Mouse (Mus musculus): ENCODE measurements around the gene Fhl4. TPM values are rescaled to one million over a fixed set of nuclear protein-coding genes. Genes with fewer than 3 reads are reported as not detected.

Fhl4 gene
- 1.2 and 1.4 TPM in 2 replicates for polyA plus RNA-seq (2012; rRNA removed)

GRCm38 (mm10) chr10:85102247-85103084, at the start of gene Fhl4, which contains the start of gene Tmem263:
TSS of gene Fhl4 (minus strand) at chr10:85102495.
TSS of gene Tmem263 (plus strand) at chr10:85102627.

DNA sequence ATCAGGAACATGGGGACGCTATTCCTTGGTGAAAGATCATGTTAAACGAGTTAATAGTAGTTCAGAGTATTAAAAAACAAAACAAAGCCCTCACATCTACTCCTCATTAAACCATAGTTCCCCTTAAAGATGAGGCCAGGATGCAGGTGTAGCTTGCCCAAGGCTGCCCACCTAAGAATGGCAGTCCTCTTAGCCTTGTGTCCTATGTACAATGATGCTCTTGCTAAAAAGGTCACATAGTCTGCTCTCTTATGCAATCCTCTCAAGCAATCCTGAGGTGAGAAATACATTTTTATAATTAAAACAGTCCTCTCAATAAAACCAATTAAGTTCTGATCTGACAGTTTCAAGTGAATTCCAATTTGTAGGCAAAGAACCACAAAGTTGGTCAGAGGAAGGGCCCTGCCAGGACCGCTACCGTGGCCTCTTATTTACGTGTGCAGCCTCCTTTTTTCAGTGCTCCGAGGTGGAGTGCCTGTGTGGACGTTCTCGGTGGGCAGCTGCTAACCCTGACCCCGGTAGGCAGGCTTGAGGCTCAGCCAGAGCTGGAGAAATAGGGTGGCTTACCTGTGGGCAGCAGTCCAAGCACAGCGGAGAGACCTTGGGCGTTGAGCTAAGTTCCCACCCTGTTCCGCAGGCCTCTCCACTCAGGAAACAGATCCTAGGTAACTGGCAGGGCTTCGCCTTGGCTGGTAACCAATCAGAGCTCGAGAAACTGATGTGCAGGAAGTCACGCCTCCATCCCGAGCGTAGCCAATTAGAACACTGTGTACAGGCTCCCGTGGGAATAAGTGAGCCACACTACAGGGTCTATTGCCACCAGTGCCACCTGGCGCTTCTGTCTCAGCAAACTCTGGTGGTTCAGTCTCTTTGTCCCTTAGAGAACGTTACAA, 25.3 kb upstream of the Fhl4 start, which contains the start of gene Mterf2:
Mterf2 (minus strand) TSS at position 633 of the 893 bp plus-strand sequence.

Other genes starting within 250 kb of the Fhl4 start
- gene Ric8b, start 184.9 kb downstream of the Fhl4 start, polyA plus RNA-seq (2012; rRNA removed): 41.9 and 44.7 TPM in 2 replicates
- gene Tmem263, start 132 bp upstream of the Fhl4 start, polyA plus RNA-seq (2012; rRNA removed): 14.7 and 18.1 TPM in 2 replicates
- gene Mterf2, start 25.5 kb upstream of the Fhl4 start, polyA plus RNA-seq (2012; rRNA removed): 28.1 and 29.6 TPM in 2 replicates
- 18.3 and 18.8 TPM in 2 replicates for gene Cry1, start 82.6 kb upstream of the Fhl4 start, polyA plus RNA-seq (2012; rRNA removed)

Data from central nervous system, embryonic 14 days (tissue).